Mouse (Mus musculus): Measurements from ENCODE around the gene Gm2012. TPM values are rescaled to one million over a fixed set of nuclear protein-coding genes. Genes with fewer than 3 reads are reported as not detected.

Gm2012 gene
- polyA plus RNA-seq (2012; rRNA removed): not detected in 2 replicates

GRCm38 (mm10) chrX:26231255-26231654 lies at the start of gene Gm2012:
TSS of gene Gm2012 (minus strand) at chrX:26231355.

Other genes with a start within 250 kb of the Gm2012 start
- gene Gm5168, start 180.3 kb downstream of the Gm2012 start, polyA plus RNA-seq (2012; rRNA removed): not detected in 2 replicates
- gene Gm2030, start 78.7 kb upstream of the Gm2012 start, polyA plus RNA-seq (2012; rRNA removed): not detected in 2 replicates